Mouse (Mus musculus) kidney, postnatal 0 days (tissue): ENCODE measurements around the gene Nacad. TPM values are rescaled to one million over a fixed set of nuclear protein-coding genes. Genes with fewer than 3 reads are reported as not detected.

ENCODE experiments used
- ATAC-seq: fragments of 200-750 bp; cut with Nextera tagmentation; replicated peaks from 2 replicates; pipeline ENCODE4 v1.8.0; 2017; ENCODE audit warnings: low read depth, moderate number of reproducible peaks, moderate TSS enrichment, moderate library complexity; ENCODE audit not compliant: low FRiP score
- DNase-seq: peaks from one replicate; pipeline ENCODE4 v3.0.0-alpha.2; 2016; ENCODE audit warnings: low spot score
- H3K27ac ChIP-seq: fragments of 300-500 bp; sonication (generic); 2 replicates; pipeline ENCODE4 v1.5.1; 2014; ENCODE audit warnings: mild to moderate bottlenecking
- H3K27me3 ChIP-seq: fragments of 300-500 bp; sonication (generic); 2 replicates; pipeline ENCODE4 v1.6.1; 2014; ENCODE audit warnings: low read length, mixed read lengths; ENCODE audit not compliant: insufficient read depth
- H3K36me3 ChIP-seq: fragments of 300-500 bp; sonication (generic); 2 replicates; pipeline ENCODE4 v1.6.1; 2014; ENCODE audit warnings: low read length, mixed read lengths; ENCODE audit not compliant: insufficient read depth
- H3K4me1 ChIP-seq: fragments of 300-500 bp; sonication (generic); replicated peaks from 2 replicates; pipeline ENCODE4 v1.6.1; 2014; ENCODE audit warnings: antibody characterized with exemption, low read length, mixed read lengths; ENCODE audit not compliant: insufficient read depth
- H3K4me2 ChIP-seq: fragments of 300-500 bp; sonication (generic); 2 replicates; pipeline ENCODE4 v1.6.1; 2014; ENCODE audit warnings: mild to moderate bottlenecking, low read length, moderate library complexity, mixed read lengths
- H3K4me3 ChIP-seq: fragments of 300-500 bp; sonication (generic); replicated peaks from 2 replicates; pipeline ENCODE4 v1.5.1; 2014; ENCODE audit warnings: low read depth, low read length
- H3K9ac ChIP-seq: fragments of 300-500 bp; sonication (generic); 2 replicates; pipeline ENCODE4 v1.6.1; 2014; ENCODE audit warnings: low read depth, low read length
- H3K9me3 ChIP-seq: fragments of 300-500 bp; sonication (generic); replicated peaks from 2 replicates; pipeline ENCODE4 v1.6.1; 2016; ENCODE audit warnings: low read length, inconsistent platforms, mixed read lengths
- CTCF ChIP-seq: IDR thresholded peaks from 2 replicates; pipeline ENCODE4 v1.5.1; 2016; ENCODE audit warnings: antibody characterized with exemption, low read depth, mild to moderate bottlenecking, moderate library complexity
- WGBS: fragments of 180-500 bp; shearing (Covaris S2); extraction: QIAGEN DNeasy Blood & Tissue Kit; methylation state at CpG from one replicate; pipeline ENCODE4 v1.1.7; 2014; 5-methylcytosine and 5-hydroxymethylcytosine counted together
- polyA plus RNA-seq: library from polyadenylated mRNA; unstranded; fragments of >200 nt; fragmentation: Nextera tagmentation; extraction: Ambion mirVana; gene quantifications from 2 replicates; pipeline ENCODE4 v1.2.1, GENCODE M21; 2015

Gene Nacad
- polyA plus RNA-seq, 1 experiment from 2014 or later, result 1.1 TPM

- H3K27ac ChIP-seq, result no peak overlapping the region
- H3K27me3 ChIP-seq, result no peaks in the 10 kb centered on the region
- peaks cover 22% of the 10 kb centered on the region for H3K36me3 ChIP-seq
- no peak for TF ChIP-seq CTCF
- peaks cover 7% of the 10 kb centered on the region for H3K4me1 ChIP-seq
- H3K4me2 ChIP-seq, result no peak overlapping the region
- 78% methylated on average over 6 of the region's 6 CpGs for WGBS
- DNase-seq, result no peak
- H3K9me3 ChIP-seq, result no peaks in the 10 kb centered on the region
- H3K4me3 ChIP-seq, result no peak overlapping the region
- H3K9ac ChIP-seq, result no peak overlapping the region
- ATAC-seq, result no peak
Measured at GRCm38 (mm10) chr11:6599831-6600230, 6.0 kb downstream of the Nacad start.

- no peak overlapping the region for H3K4me2 ChIP-seq
- no peak for DNase-seq
- H3K4me1 ChIP-seq, result peaks cover 4% of the 10 kb centered on the region
- no peak for TF ChIP-seq CTCF
- H3K9ac ChIP-seq, result no peak overlapping the region
- no peak overlapping the region for H3K27ac ChIP-seq
- H3K36me3 ChIP-seq, result peaks cover 28% of the 10 kb centered on the region
- no peak for ATAC-seq
- H3K4me3 ChIP-seq, result no peak overlapping the region
- 26% methylated on average over 25 of the region's 27 CpGs for WGBS
- H3K9me3 ChIP-seq, result no peaks in the 10 kb centered on the region
- no peaks in the 10 kb centered on the region for H3K27me3 ChIP-seq
Measured at GRCm38 (mm10) chr11:6599011-6599681, 6.7 kb downstream of the Nacad start.

- WGBS, result 56% methylated on average over 19 of the region's 19 CpGs
- ATAC-seq, result no peak
- no peak overlapping the region for H3K4me2 ChIP-seq
Measured at GRCm38 (mm10) chr11:6598191-6598889, 7.5 kb downstream of the Nacad start.

GRCm38 (mm10) chr11:6597523-6597922 lies 8.3 kb downstream of the Nacad start:
- 60% methylated on average over 7 of the region's 7 CpGs for WGBS
- peak; percentile 17; the same call in 1 of the 2 replicates for TF ChIP-seq CTCF
- no peak for ATAC-seq
- no peaks in the 10 kb centered on the region for H3K9me3 ChIP-seq
- no peak for DNase-seq
- H3K4me3 ChIP-seq, result no peak overlapping the region
- H3K9ac ChIP-seq, result no peak overlapping the region
- no peak overlapping the region for H3K4me2 ChIP-seq
- no peaks in the 10 kb centered on the region for H3K4me1 ChIP-seq
- no peaks in the 10 kb centered on the region for H3K27me3 ChIP-seq
- peaks cover 42% of the 10 kb centered on the region for H3K36me3 ChIP-seq
- H3K27ac ChIP-seq, result no peak overlapping the region

More at GRCm38 (mm10) chr11:6598191-6598889, 7.5 kb downstream of the Nacad start:
- Histone ChIP-seq H3K4me1 (no peaks in the 10 kb centered on the region), H3K9me3 (no peaks in the 10 kb centered on the region), H3K9ac (no peak overlapping the region), H3K27me3 (no peaks in the 10 kb centered on the region), H3K27ac (no peak overlapping the region), H3K4me3 (no peak overlapping the region), H3K36me3 (peaks cover 36% of the 10 kb centered on the region)
- no peak for DNase-seq
- TF ChIP-seq CTCF, result no peak

GRCm38 (mm10) chr11:6596616-6597015 lies 9.2 kb downstream of the Nacad start:
- H3K9ac ChIP-seq, result no peak overlapping the region
- no peak for DNase-seq
- no peak overlapping the region for H3K27ac ChIP-seq
- H3K4me2 ChIP-seq, result no peak overlapping the region
- no peaks in the 10 kb centered on the region for H3K9me3 ChIP-seq
- ATAC-seq, result no peak
- no peak for TF ChIP-seq CTCF
- no peak overlapping the region for H3K4me3 ChIP-seq
- WGBS, result 78% methylated on average over 3 of the region's 3 CpGs
- H3K4me1 ChIP-seq, result no peaks in the 10 kb centered on the region
- peaks cover 51% of the 10 kb centered on the region for H3K36me3 ChIP-seq
- H3K27me3 ChIP-seq, result no peaks in the 10 kb centered on the region

- Histone ChIP-seq H3K9ac (no peak overlapping the region), H3K27me3 (no peaks in the 10 kb centered on the region), H3K27ac (no peak overlapping the region), H3K4me2 (no peak overlapping the region), H3K4me3 (no peak overlapping the region), H3K36me3 (peaks cover 55% of the 10 kb centered on the region), H3K4me1 (no peaks in the 10 kb centered on the region), H3K9me3 (no peaks in the 10 kb centered on the region)
- WGBS, result 96% methylated on average over 6 of the region's 6 CpGs
- TF ChIP-seq CTCF, result no peak
- ATAC-seq (no peak), DNase-seq (no peak)
Measured at GRCm38 (mm10) chr11:6596205-6596604, 9.6 kb downstream of the Nacad start.
